Mouse (Mus musculus) myocyte (in vitro differentiated cells): Measurements from ENCODE around the gene Mcat.

Source experiments
- E2F4 ChIP-seq: IDR thresholded peaks from one replicate; pipeline ENCODE4 v1.6.1; 2011; ENCODE audit warnings: mild to moderate bottlenecking, control low read depth, moderate library complexity; ENCODE audit not compliant: insufficient read depth
- POLR2A ChIP-seq: IDR thresholded peaks from one replicate; pipeline ENCODE4 v1.6.1; 2011; ENCODE audit warnings: low read depth, mild to moderate bottlenecking, control low read depth, moderate library complexity; ENCODE audit not compliant: insufficient read length

DNA sequence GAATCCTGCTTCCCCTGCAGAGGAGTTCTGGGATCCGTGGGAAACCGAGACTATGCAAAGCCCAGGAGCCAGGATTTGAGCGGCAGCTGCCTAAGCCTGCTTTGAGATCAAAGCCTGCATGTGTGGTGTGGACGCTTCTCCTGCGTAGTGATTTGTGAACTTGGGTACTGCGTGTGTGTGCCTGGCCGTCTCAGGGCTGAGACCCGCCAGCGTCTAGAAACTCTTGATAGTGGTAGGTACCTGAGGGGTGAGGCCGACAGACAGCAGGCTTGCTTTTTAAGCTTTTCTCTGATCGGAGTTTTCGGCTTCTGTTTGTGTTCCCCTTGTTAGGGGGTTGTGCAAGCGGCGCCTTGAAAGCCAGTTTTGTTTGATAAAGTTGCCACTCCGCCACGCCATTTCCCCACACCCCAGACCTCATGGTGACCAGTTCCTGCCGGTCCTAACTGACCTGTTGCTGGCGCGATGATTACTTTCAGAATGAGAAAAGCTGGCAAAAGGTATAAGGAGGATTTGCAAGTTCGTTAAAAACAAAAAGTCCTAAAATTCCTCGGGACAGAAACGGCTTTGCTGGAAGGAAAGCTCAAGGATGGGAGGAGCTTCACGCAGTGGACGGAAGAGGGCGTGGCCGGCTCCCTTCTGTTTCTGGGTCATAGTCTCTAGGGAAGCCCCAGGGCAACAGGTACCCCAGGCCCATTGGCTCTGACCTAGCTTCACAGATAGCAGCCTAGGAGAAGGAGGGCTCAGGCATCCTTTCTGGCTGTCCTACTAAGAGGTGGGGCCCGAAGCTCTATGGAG, 467 bp upstream of the Mcat start:
- peak; percentile 36 for TF ChIP-seq POLR2A
- no peak for TF ChIP-seq E2F4
